ENCODE assay signal across 8 mouse cellular contexts in the genomic region with DNA sequence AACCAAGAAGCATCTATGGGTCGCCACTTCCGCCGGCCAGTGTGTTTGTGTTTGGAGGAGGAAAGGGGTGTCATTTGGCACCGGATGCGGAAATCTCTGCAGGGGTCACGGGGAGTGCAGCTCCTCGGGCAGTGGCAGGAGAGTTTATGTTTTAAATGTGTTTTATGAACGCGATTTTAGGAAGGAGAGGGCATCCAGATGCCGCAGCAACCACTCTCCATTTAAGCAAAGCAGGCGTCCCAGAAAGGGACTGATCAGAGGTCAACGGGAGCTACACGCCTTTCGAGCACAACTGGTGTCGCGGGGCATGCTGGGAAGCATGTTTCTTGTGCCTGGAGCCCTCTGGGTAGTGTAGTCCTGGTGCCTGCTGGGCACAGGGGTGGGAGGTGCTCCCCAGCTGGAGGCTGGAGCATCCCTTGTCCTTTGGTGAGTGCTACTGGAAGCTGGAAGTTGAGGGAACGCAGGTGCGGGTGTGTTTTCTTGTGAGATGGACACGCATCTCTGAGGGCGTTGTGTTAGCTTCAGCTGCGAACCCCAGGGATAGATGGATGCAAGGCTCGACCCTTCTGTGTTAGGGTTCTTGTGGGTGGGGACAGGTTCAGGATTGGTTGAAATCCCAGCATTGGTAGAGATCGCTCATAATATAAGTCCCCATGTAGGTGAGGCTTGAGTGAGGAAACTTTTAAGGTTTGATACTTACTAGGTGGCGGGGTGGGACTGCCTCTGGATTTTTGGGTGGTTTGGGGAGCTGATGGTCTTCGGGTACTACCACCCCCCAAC.
A peak's percentile ranks its signal among the peaks of the same experiment; 100 is the strongest.
DNase-seq lines count a peak whose midpoint lies in the region; ATAC-seq and TF ChIP-seq lines count a peak whose summit lies in the region.

No protein-coding gene starts in this region.

- peak overlapping the region; percentile 51 for H3K9ac ChIP-seq in forebrain, embryonic 12.5 days
- peak overlapping the region; percentile 55 for H3K9ac ChIP-seq in heart, postnatal 0 days (replicated peaks; ENCODE audit: low read depth, low read length)
- peak overlapping the region; percentile 43; the same call in 1 of the 2 replicates for H3K9ac ChIP-seq in liver, embryonic 14.5 days (replicated peaks)
- H3K9ac ChIP-seq in stomach, embryonic 15.5 days: peak overlapping the region; percentile 26; the same call in 1 of the 2 replicates

- H3K4me3 ChIP-seq in brown adipose tissue, adult 24 weeks (ENCODE audit: insufficient read depth, low read depth, low read length): peak overlapping the region; percentile 75
- H3K4me3 ChIP-seq in forebrain, embryonic 12.5 days (replicated peaks): peak overlapping the region; percentile 55
- peak overlapping the region; percentile 60 for H3K4me3 ChIP-seq in heart, postnatal 0 days (ENCODE audit: low read depth, low read length)
- peak overlapping the region; percentile 52 to 60 for H3K4me3 ChIP-seq in liver, embryonic 14.5 days (ENCODE audit: insufficient read depth in 1 of 2, low read depth in 2 of 2, low read length in 2 of 2)
- H3K4me3 ChIP-seq in stomach, embryonic 15.5 days (replicated peaks): peak overlapping the region; percentile 62

- H3K27ac ChIP-seq in brown adipose tissue, adult 24 weeks (replicated peaks; ENCODE audit: low read depth, low read length): peak overlapping the region; percentile 85
- peak overlapping the region; percentile 65 for H3K27ac ChIP-seq in forebrain, embryonic 12.5 days
- H3K27ac ChIP-seq in heart, postnatal 0 days (ENCODE audit: low read depth): peak overlapping the region; percentile 73
- no peak overlapping the region for H3K27ac ChIP-seq in liver, embryonic 14.5 days
- peak overlapping the region; percentile 80; the same call in 1 of the 2 replicates for H3K27ac ChIP-seq in stomach, embryonic 15.5 days

- TF ChIP-seq CTCF in heart, postnatal 0 days (IDR thresholded peaks at IDR 0.05; ENCODE audit: low read depth): no peak
- TF ChIP-seq CTCF in liver, embryonic 14.5 days (IDR thresholded peaks at IDR 0.05; ENCODE audit: low read depth): no peak

- no peaks in the 10 kb centered on the region for H3K4me1 ChIP-seq in brown adipose tissue, adult 24 weeks (ENCODE audit: control insufficient read depth, insufficient read depth, insufficient read length, low read length)
- peaks cover 12% of the 10 kb centered on the region for H3K4me1 ChIP-seq in forebrain, embryonic 12.5 days
- peaks cover 6% of the 10 kb centered on the region; the same call in 1 of the 2 replicates for H3K4me1 ChIP-seq in heart, postnatal 0 days (ENCODE audit: control insufficient read depth, insufficient read depth)
- H3K4me1 ChIP-seq in liver, embryonic 14.5 days (replicated peaks; ENCODE audit: control insufficient read depth in 2 of 2, insufficient read depth in 2 of 2, low read length in 1 of 2): peaks cover 0 to 3% of the 10 kb centered on the region in 2 experiments; a peak in 1 of 4 replicates
- H3K4me1 ChIP-seq in stomach, embryonic 15.5 days: no peaks in the 10 kb centered on the region

- no peaks in the 10 kb centered on the region for H3K9me3 ChIP-seq in forebrain, embryonic 12.5 days
- no peaks in the 10 kb centered on the region for H3K9me3 ChIP-seq in heart, postnatal 0 days (replicated peaks; ENCODE audit: control insufficient read depth, low read length)
- no peaks in the 10 kb centered on the region for H3K9me3 ChIP-seq in liver, embryonic 14.5 days (ENCODE audit: control insufficient read depth, low read length)
- H3K9me3 ChIP-seq in stomach, embryonic 15.5 days: no peaks in the 10 kb centered on the region

- no peaks in the 10 kb centered on the region for H3K36me3 ChIP-seq in forebrain, embryonic 12.5 days (replicated peaks)
- no peaks in the 10 kb centered on the region for H3K36me3 ChIP-seq in heart, postnatal 0 days (replicated peaks; ENCODE audit: control insufficient read depth, insufficient read depth, low read length)
- no peaks in the 10 kb centered on the region for H3K36me3 ChIP-seq in liver, embryonic 14.5 days (replicated peaks; ENCODE audit: control insufficient read depth, insufficient read depth, low read depth)
- H3K36me3 ChIP-seq in stomach, embryonic 15.5 days: no peaks in the 10 kb centered on the region

- peaks cover 22% of the 10 kb centered on the region; the same call in 1 of the 2 replicates for H3K27me3 ChIP-seq in forebrain, embryonic 12.5 days
- peaks cover 12% of the 10 kb centered on the region; the same call in 1 of the 2 replicates for H3K27me3 ChIP-seq in heart, postnatal 0 days (ENCODE audit: control insufficient read depth, insufficient read depth, low read length)
- no peaks in the 10 kb centered on the region for H3K27me3 ChIP-seq in liver, embryonic 14.5 days (ENCODE audit: control insufficient read depth, insufficient read depth, low read length)
- no peaks in the 10 kb centered on the region for H3K27me3 ChIP-seq in stomach, embryonic 15.5 days (replicated peaks)

- H3K4me2 ChIP-seq in forebrain, embryonic 12.5 days: peak overlapping the region; percentile 66
- peak overlapping the region; percentile 65 for H3K4me2 ChIP-seq in heart, postnatal 0 days (ENCODE audit: low read depth, low read length)
- peak overlapping the region; percentile 51 for H3K4me2 ChIP-seq in liver, embryonic 14.5 days (ENCODE audit: low read depth)
- H3K4me2 ChIP-seq in stomach, embryonic 15.5 days: peak overlapping the region; percentile 84

- no peak for TF ChIP-seq EP300 in heart, postnatal 0 days (IDR thresholded peaks at IDR 0.05; ENCODE audit: low read depth)
- no peak for TF ChIP-seq EP300 in liver, embryonic 14.5 days (IDR thresholded peaks at IDR 0.05; ENCODE audit: low read depth)

- WGBS in forebrain, embryonic 12.5 days: 6% methylated on average over 25 of the region's 25 CpGs
- WGBS in heart, postnatal 0 days: 8% methylated on average over 25 of the region's 25 CpGs
- WGBS in liver, embryonic 14.5 days (ENCODE audit: insufficient replicate concordance): 7% methylated on average over 25 of the region's 25 CpGs
- 8% methylated on average over 25 of the region's 25 CpGs for WGBS in stomach, embryonic 15.5 days

- peak; percentile 56 for DNase-seq in CD4-positive helper T cell, adult 2 months (ENCODE audit: low read depth, low spot score)
- DNase-seq in heart, postnatal 0 days (ENCODE audit: low spot score): peak; percentile 91
- DNase-seq in kidney, postnatal 36 days: peak; percentile 89 to 93
- DNase-seq in liver, embryonic 14.5 days (ENCODE audit: low read depth in 3 of 3, low spot score in 3 of 3): peak in 1 of 3 experiments; percentile 35
- DNase-seq in neural tube, embryonic 10.5 days (ENCODE audit: extremely low spot score, low spot score): peak; percentile 88

- peak; percentile 99 for ATAC-seq in forebrain, embryonic 12.5 days (ENCODE audit: low FRiP score)
- ATAC-seq in heart, postnatal 0 days (ENCODE audit: insufficient read depth, low read depth): peak; percentile 97
- ATAC-seq in liver, embryonic 14.5 days (ENCODE audit: insufficient read depth): peak; percentile 86
- peak; percentile 93 for ATAC-seq in stomach, embryonic 15.5 days (ENCODE audit: insufficient read depth, low FRiP score, low read depth)
